Mouse (Mus musculus) neutrophil, adult 5-6 weeks (primary cell): ENCODE data around the gene Cd79a. TPM values are rescaled to one million over a fixed set of nuclear protein-coding genes. Genes with fewer than 3 reads are reported as not detected.

Experiments used
- ATAC-seq: fragments of 151-379, 151-347 bp; 2 replicates; pipeline ENCODE4 v1.8.0; 2017; ENCODE audit warnings: mild to moderate bottlenecking, moderate TSS enrichment; ENCODE audit not compliant: insufficient number of reproducible peaks, poor library complexity, low FRiP score, severe bottlenecking; ENCODE audit errors: extremely low read depth
- total RNA-seq: library from RNA; stranded (forward); fragments of 200-1000 nt; gene quantifications from 2 replicates; pipeline ENCODE4 v1.2.3, GENCODE M21; 2017

Cd79a gene
- total RNA-seq, 1 experiment from 2014 or later, result 482 TPM

DNA sequence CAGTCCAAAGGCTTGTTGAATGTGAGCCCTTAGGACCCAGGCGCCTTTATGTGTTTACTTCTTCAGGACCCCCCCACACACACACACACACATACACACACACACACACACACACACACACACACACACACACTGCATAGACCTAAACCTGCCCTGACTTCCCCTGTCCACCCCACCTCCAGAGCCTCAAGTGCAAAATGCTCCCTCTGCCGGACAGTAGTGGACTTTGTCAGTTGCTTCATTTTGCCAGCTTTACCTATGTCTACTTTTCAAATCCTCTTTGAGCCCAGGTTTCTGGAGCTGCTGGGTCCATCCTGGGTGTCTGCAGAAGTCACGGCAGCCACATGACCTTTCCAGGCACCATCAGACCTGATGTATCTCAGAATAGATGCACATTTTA, 7.8 kb downstream of the Cd79a start:
- ATAC-seq, result peak; percentile 36

DNA sequence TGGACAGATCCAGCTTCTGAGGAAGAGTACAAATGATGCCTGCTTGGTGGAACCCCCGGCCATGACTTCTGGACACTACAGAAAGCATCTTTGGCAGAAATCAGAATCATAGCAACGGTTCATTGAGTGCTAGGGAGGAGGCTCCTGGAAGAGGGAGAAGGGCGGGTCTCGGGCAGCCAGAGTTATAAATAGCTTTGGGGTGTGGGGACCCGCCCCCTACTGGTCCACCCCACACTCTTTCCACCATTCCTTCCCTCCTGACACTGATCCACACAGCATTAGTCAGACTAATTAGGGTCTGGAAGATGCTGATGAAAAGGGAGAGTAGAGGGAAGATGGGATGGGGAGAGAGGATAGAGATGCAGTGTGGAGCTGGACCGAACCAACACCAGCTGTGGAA, 9.4 kb downstream of the Cd79a start:
- no peak for ATAC-seq

GRCm38 (mm10) chr7:24907211-24907748, 10.1 kb downstream of the Cd79a start:
- ATAC-seq, result peak; percentile 17; the same call in 1 of the 2 replicates

- no peak for ATAC-seq
Measured at GRCm38 (mm10) chr7:24912480-24912879, 15.3 kb downstream of the Cd79a start.

DNA sequence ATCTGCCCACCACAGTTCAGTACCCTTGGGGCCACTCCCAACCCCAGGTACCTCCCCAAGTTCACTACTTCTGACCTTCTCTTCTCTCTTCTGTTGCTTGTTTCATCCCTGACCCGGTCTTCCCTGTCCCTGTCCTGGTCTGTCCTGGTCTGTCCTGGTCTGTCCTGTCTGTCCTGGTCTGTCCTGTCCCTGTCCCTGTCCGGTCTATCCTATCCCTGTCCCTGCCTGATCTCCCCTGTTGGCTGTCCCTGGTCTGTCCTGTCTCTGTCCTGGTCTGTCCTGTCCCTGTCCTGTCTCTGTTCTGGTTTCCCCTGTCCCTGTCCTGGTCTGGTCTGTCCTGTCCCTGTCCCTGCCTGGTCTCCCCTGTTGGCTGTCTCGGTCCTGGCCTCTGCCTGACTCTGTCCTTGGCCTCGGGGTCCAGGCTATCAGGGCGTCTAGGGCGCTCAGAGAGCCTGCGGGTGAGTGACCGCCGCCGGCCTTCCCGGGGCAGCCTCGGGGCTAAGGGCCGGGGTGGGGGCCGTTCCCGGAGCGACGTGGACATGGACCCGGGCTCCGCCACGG, 21.7 kb downstream of the Cd79a start:
- ATAC-seq, result no peak

DNA sequence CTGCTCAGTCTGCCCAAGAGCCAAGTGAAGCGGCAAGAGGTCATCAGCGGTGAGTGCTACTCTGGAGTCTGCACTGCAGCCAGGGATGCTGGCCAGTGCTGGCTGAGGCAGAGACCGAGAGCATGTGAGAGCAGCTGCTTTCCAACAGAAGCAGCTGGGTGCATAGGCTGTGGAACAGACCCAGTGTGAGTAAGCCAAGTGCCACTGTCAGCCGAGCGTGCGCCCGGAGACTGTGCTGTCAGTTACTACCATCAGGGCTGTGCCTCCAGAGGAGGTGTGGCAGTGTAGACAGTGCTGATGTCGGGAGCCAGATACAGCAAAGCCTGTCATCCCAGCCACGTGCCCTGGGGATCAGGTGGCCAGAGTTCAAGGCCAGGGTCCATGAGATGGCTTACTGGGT, 22.5 kb downstream of the Cd79a start:
- no peak for ATAC-seq

DNA sequence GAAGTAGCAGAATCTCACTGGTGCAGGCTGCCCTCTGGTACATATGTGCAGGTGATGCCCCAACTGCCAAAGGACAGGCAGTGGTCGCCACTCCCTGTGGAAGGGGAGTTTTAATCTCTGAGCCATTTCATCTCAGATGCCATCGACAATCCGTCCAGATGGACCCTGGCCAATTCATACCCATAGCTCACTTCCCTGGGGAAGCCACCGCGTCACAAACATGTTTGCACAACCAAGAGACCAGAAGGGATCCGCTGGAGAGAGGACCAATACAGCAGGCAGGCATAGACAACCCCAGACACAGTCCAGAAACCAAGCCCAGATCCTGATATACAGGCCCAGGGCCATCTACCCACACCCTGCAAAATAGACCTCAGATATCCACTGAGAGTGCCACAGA, 33.3 kb downstream of the Cd79a start:
- no peak for ATAC-seq

GRCm38 (mm10) chr7:24931651-24932050, 34.5 kb downstream of the Cd79a start:
- ATAC-seq, result no peak

GRCm38 (mm10) chr7:24943641-24944040, 46.5 kb downstream of the Cd79a start:
- ATAC-seq, result no peak

- no peak for ATAC-seq
Measured at GRCm38 (mm10) chr7:24944257-24944950, 47.2 kb downstream of the Cd79a start, which contains the start of gene Gm4881. TSS of gene Gm4881 (minus strand) at chr7:24944494.

DNA sequence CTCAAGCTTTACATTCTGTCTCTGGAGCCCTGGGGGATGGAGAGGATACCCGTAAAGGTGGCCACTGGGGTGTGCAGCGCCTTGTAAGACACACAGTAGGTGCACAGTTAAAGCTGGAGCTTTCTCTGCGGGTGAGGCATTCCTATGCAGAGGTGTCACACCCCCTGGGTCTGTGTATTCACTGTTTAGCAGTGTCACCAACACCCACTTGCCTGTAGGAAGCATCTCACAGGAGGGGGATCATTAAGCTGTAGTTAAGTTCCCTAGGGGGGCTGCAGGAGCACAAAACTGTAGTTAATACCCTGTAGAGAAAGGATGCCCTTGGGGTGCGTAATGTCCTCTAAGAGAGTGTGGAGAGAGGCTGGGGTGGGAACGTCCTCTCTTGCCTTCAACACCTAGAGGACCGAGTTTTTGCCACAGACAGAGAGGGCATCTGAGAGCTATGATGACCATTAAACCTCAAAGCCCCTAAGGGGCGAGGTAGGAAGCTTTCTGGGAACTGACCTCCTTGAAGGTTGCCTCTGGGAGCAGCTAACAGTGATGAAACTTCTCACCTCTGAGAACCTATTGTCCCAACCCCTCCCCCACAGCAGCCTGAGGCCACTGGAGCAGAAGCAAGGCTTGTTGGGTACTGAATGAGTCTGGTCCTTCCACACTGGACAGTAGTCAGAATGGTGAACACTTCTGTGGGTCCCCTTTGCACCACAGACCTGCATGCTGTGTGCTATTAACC, 50.3 kb downstream of the Cd79a start:
- ATAC-seq, result no peak

GRCm38 (mm10) chr7:24948774-24949173, 51.6 kb downstream of the Cd79a start:
- ATAC-seq, result no peak

GRCm38 (mm10) chr7:24949958-24950623, 52.9 kb downstream of the Cd79a start:
- ATAC-seq, result peak; percentile 51; the same call in 1 of the 2 replicates

Other genes with a start within 250 kb of the Cd79a start
- not detected in 2 replicates for gene Tex101, start 220.7 kb upstream of the Cd79a start, total RNA-seq
- gene BC049730, start 188.1 kb upstream of the Cd79a start, total RNA-seq, result not detected in 2 replicates
- not detected in 2 replicates for gene Gm4763, start 170.5 kb upstream of the Cd79a start, total RNA-seq
- 40.7 and 50.3 TPM in 2 replicates for gene Cd177, start 137.1 kb upstream of the Cd79a start, total RNA-seq
- gene Ceacam10, start 120.2 kb upstream of the Cd79a start, total RNA-seq, result 30.5 and 43.1 TPM in 2 replicates
- 5.2 and 7.1 TPM in 2 replicates for gene Gm9844, start 35.2 kb upstream of the Cd79a start, total RNA-seq
- not detected in 2 replicates for gene Lypd4, start 27.4 kb upstream of the Cd79a start, total RNA-seq
- not detected in 2 replicates for gene Dmrtc2, start 27.3 kb upstream of the Cd79a start, total RNA-seq
- gene Rps19, start 13.0 kb upstream of the Cd79a start, total RNA-seq, result 834 and 844 TPM in 2 replicates
- 473 and 474 TPM in 2 replicates for gene Arhgef1, start 5.5 kb downstream of the Cd79a start, total RNA-seq
- not detected in 2 replicates for gene Gm4881, start 47.1 kb downstream of the Cd79a start, total RNA-seq
- 201 and 229 TPM in 2 replicates for gene Rabac1, start 75.4 kb downstream of the Cd79a start, total RNA-seq
- 60.2 and 66.9 TPM in 2 replicates for gene Atp1a3, start 108.6 kb downstream of the Cd79a start, total RNA-seq
- gene Grik5, start 175.0 kb downstream of the Cd79a start, total RNA-seq, result 1.1 and 2.1 TPM in 2 replicates
- gene Zfp574, start 175.2 kb downstream of the Cd79a start, total RNA-seq, result 11.6 and 11.9 TPM in 2 replicates